Mouse (Mus musculus) liver, embryonic 16.5 days (tissue): ENCODE measurements around the gene Pir. TPM values are rescaled to one million over a fixed set of nuclear protein-coding genes. Genes with fewer than 3 reads are reported as not detected.

Experiments used
- polyA plus RNA-seq: library from polyadenylated mRNA; unstranded; fragments of >200 nt; fragmentation: Nextera tagmentation; extraction: Ambion mirVana; gene quantifications from 2 replicates; pipeline ENCODE4 v1.2.1, GENCODE M21; 2015

Pir gene
- polyA plus RNA-seq, 1 experiment from 2014 or later: 20.4 TPM

Other genes with a start within 250 kb of the Pir start
- gene Car5b, start 241.4 kb upstream of the Pir start, polyA plus RNA-seq: 0.07 and 0.15 TPM in 2 replicates
- 13.1 and 13.8 TPM in 2 replicates for gene Siah1b, start 192.9 kb upstream of the Pir start, polyA plus RNA-seq
- gene Cltrn, start 180.5 kb upstream of the Pir start, polyA plus RNA-seq: 1.3 and 1.6 TPM in 2 replicates
- gene Ace2, start 130.0 kb upstream of the Pir start, polyA plus RNA-seq: 0.14 and 0.84 TPM in 2 replicates
- gene Bmx, start 11.2 kb upstream of the Pir start, polyA plus RNA-seq: 0.70 and 0.77 TPM in 2 replicates
- 1.1 and 1.2 TPM in 2 replicates for gene Vegfd, start 104.0 kb downstream of the Pir start, polyA plus RNA-seq
- 10.5 and 12.3 TPM in 2 replicates for gene Piga, start 150.4 kb downstream of the Pir start, polyA plus RNA-seq
- gene Asb11, start 167.6 kb downstream of the Pir start, polyA plus RNA-seq: 0.08 and 0.11 TPM in 2 replicates
- 0.11 TPM in 1 of 2 replicates, not detected in the other for gene Asb9, start 237.0 kb downstream of the Pir start, polyA plus RNA-seq